Mouse (Mus musculus) kidney, adult 8-10 months (tissue): Measurements from ENCODE around the gene Tns1.

ENCODE experiments used
- DNase-seq, 2 experiments: peaks; one replicate each; pipeline ENCODE4 v3.0.0; 2022

Gene Tns1

DNA sequence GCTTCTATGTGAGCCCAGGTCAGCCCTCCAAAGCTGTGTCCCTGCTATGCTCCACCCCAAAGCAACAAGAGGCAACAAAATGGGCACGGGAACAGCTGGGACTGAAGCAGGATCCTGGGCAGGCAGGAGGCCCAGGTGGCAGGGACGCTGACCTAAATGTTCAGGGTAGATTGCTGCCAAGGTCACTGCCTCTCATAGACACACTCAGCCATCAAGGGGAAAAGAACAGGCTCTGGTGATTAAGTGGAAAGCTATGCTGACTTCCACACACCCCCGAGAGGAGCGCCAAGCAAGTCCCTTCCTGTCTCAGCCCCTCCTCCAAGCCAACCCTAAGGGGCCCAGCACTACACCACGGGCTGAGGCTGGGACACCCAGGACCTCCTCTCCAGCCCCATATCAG, 115.8 kb downstream of the Tns1 start:
- peak; percentile 75 to 84 for DNase-seq

DNA sequence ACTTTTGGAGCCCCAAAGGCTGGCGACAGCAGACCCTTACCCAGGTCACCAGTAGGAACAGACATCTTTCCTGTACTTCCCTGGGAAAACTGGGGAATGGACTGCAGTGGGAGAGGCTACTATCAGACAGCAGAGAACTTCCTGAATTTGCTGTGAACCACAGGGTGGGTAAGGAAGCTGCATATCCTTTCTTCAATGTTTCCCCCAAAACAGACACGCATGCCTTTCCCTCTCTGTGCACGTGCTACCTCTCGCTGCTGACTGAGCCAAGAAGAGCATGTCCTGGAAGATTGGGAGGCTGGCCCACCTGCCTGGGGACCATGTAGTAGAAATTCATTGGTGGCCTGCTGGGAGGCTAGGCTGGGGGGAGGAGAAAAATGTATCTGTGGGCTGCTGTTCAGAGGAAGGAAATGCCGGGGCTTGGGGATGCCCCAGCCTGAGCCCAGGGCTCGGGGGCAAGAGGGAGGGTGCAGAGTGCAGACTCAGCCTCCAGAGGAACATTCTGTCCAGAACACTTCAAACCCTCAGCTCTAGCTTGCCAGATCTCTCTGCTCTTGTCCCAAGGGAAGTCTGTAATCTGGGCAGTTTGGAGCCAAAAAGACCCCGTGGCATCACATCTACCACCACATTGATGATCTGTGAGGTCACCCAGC, 116.7 kb downstream of the Tns1 start:
- peak; percentile 70 to 74 for DNase-seq

GRCm38 (mm10) chr1:74005020-74005419, 119.2 kb downstream of the Tns1 start:
- peak; percentile 86 to 91 for DNase-seq

DNA sequence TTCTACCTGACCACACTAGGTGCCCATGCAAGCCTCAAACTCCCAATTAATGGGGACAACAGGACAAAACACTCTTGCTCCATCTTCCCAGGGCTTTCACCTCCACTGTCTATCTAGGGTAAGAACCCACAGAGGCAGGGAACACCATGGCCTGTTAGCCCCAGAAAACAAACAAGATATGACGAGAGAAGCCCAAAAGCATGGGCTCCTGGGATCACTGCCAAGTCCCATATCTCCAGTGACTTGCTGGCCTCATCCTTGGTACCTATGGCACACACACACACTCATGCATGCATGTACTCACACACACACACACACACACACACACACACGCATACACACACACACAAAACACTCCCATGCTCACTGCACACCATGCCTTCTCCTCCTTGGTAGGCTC, 120.5 kb downstream of the Tns1 start:
- DNase-seq: no peak

GRCm38 (mm10) chr1:74001449-74001820, 122.8 kb downstream of the Tns1 start:
- DNase-seq: no peak

GRCm38 (mm10) chr1:74000810-74001448, 123.3 kb downstream of the Tns1 start:
- no peak for DNase-seq

DNA sequence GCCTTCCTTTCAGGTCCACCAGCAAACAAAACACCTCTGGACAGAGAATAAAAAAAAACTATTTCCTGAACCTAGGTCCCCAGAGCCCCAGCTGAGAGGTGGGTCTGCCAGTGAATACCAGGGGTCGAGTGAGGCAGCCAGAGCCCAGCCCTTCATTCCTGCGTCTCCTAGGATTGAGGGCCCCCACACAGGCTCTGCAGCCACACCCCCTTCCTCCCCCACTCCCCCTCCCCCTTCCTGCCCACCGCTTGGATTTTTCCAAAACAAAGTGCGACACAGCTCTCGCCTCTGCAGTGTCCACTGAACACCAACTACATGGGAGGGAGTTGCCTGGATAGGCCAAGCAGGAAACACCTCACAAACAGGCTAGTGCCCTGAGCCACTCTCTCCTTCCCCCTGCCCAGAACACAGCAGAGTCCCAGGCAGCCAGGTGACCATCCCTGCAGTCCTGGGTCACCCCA, 124.0 kb downstream of the Tns1 start:
- DNase-seq: peak in 1 of 2 experiments; percentile 62

GRCm38 (mm10) chr1:73999533-73999932, 124.7 kb downstream of the Tns1 start:
- DNase-seq: no peak

- DNase-seq: no peak
These were observed 125.3 kb downstream of the Tns1 start for GRCm38 (mm10) chr1:73998925-73999375.

DNA sequence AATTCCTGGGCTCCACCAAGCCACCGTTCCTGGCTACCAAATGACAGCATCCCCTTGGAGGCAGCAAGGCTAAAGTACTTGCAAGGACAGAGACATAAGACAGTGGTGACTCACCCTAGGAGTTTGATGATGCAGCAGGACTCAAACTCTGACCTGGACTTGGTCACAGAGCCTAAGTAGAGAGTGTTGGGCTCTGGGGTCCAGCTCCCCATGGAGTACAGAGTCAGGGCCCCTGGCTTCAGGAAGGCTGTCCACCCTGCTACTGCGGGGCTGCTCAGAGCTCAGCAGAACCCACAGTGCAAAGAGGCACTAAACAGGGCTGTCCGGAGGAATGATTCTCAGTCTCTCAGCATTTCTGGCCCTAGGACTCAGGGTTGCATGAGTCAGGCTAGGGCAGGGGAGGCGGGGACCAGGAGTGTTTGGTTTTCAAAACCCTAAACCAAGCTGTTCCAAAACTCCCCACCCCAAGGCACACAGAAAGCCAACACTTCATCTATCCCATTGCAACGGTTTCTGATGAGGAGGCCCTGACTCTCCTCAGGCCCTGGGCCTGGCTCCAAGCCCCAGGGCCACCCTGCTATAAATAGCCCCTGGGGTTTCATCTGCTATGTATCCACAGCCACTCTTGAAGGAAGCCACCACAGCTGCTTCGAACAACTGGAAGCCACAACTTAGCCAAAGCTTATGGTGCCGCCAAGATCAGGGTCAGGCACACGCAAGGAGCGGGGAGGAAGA, 126.0 kb downstream of the Tns1 start:
- DNase-seq: peak in 1 of 2 experiments; percentile 63

GRCm38 (mm10) chr1:73997341-73997740, 126.9 kb downstream of the Tns1 start:
- no peak for DNase-seq

DNA sequence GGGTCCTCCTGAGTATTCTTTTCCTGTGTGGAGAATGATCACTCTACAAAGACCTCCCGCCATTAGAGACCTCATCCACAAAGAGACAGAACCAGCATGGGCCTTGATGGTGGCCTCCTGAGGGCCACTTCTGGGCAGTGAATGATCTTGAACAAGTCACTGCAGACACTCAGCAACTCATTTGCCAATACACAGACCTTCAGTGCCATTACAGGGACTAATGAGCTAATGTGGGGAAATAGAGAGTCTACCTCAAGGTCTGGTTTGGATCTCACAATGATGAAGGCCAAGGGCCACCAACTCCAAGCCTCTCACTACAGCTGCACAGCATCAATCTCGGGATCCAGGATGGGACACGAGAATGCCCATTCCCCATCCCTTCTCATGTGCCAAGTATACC, 127.6 kb downstream of the Tns1 start:
- no peak for DNase-seq

DNA sequence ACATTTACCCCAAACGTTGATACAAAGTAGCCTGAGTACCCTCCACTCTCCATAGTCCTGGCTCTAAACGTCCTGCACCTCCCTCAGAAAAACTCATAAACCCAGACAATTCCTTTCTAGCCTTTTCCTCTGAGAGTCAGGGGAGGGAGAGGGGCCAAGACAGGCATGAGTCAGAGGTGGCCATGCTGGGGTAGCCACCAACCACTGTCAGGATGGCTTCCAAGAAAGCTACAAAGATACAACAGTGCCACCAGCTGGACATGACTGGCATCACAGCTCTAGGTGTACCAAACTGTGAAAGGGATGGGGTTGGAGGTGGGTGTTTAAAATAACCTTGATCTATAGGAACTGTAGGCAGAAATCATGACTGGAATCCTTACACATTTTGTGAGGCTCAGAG, 128.0 kb downstream of the Tns1 start:
- peak in 1 of 2 experiments; percentile 80 for DNase-seq

- peak; percentile 83 to 87 for DNase-seq
These were observed 129.0 kb downstream of the Tns1 start for GRCm38 (mm10) chr1:73995063-73995810.

- DNase-seq: no peak
These were observed 130.3 kb downstream of the Tns1 start for GRCm38 (mm10) chr1:73993901-73994426.

- no peak for DNase-seq
These were observed 131.0 kb downstream of the Tns1 start for GRCm38 (mm10) chr1:73993279-73993678.

- DNase-seq: no peak
These were observed 131.9 kb downstream of the Tns1 start for GRCm38 (mm10) chr1:73992201-73992938.

DNA sequence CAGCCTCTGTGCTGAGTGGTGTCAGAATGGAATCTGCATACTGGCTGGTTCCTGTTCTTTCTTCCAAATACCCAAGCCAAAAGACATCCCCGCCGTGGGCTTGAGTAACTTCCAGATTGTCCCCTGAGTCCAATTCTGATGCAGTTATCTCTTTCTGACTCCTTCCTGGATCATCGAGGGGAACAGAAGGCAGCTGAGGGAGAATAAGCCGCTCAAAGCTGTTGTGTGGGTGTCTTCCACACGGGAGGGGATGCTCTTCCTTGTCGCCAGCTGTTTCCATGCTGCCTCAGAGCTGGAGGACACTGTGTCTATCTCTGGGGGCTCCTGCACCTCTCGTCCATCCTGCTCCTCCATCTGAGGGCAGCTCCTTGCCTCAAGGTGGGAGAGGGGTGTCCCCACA, 133.0 kb downstream of the Tns1 start:
- DNase-seq: no peak

GRCm38 (mm10) chr1:73990024-73990423, 134.2 kb downstream of the Tns1 start:
- no peak for DNase-seq

GRCm38 (mm10) chr1:73987705-73988201, 136.5 kb downstream of the Tns1 start:
- peak; percentile 51 to 60 for DNase-seq

- DNase-seq: no peak
These were observed 137.8 kb downstream of the Tns1 start for GRCm38 (mm10) chr1:73986268-73987045.
